Mouse (Mus musculus): ENCODE results near the gene Egfl8.

DNA sequence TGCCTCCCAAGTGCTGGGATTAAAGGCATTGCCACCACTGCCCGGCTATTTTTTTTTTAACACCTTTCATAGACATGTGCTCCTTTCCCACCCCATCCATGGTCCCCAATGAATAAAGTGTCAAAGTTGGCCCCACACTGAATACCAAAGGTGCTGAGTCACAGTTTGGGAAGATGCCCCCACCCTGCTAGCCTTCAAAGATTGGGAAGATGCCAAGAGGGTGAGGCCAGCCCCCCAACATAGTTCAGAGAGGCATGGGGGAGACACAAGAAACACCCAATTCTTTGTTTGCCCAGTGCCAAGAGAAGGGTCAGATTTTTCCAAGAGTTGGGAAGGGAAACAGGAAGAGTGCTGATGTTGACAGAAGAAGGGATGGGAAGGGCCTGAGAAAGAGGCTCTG, 46.7 kb upstream of the Egfl8 start:
- TF ChIP-seq POLR2A (IDR thresholded peaks at IDR 0.05; ENCODE audit: insufficient read depth, low read length) (no peak), CTCF (IDR thresholded peaks at IDR 0.05; ENCODE audit: low read depth, low read length) (no peak), EP300 (IDR thresholded peaks at IDR 0.05; ENCODE audit: insufficient read depth, low read depth, low read length) (no peak)
